Mouse (Mus musculus) hindbrain, embryonic 12.5 days (tissue): ENCODE data around the gene Khsrp. TPM values are rescaled to one million over a fixed set of nuclear protein-coding genes. Genes with fewer than 3 reads are reported as not detected.

Source experiments
- ATAC-seq: fragments of 200-750 bp; cut with Nextera tagmentation; 2 replicates; pipeline ENCODE4 v1.8.0; 2017; ENCODE audit warnings: moderate TSS enrichment; ENCODE audit not compliant: low FRiP score
- H3K27ac ChIP-seq: fragments of 300-500 bp; sonication (generic); 2 replicates; pipeline ENCODE4 v1.5.1; 2016; ENCODE audit warnings: mild to moderate bottlenecking
- H3K27me3 ChIP-seq: fragments of 300-500 bp; sonication (generic); 2 replicates; pipeline ENCODE4 v1.6.1; 2016; ENCODE audit warnings: mild to moderate bottlenecking
- H3K36me3 ChIP-seq: fragments of 300-500 bp; sonication (generic); 2 replicates; pipeline ENCODE4 v1.6.1; 2016; ENCODE audit warnings: mild to moderate bottlenecking
- H3K4me1 ChIP-seq: fragments of 300-500 bp; sonication (generic); 2 replicates; pipeline ENCODE4 v1.6.1; 2016
- H3K4me2 ChIP-seq: fragments of 300-500 bp; sonication (generic); replicated peaks from 2 replicates; pipeline ENCODE4 v1.6.1; 2016; ENCODE audit warnings: mild to moderate bottlenecking
- H3K4me3 ChIP-seq: fragments of 300-500 bp; sonication (generic); 2 replicates; pipeline ENCODE4 v1.5.1; 2016; ENCODE audit warnings: mild to moderate bottlenecking
- H3K9ac ChIP-seq: fragments of 300-500 bp; sonication (generic); 2 replicates; pipeline ENCODE4 v1.6.1; 2016; ENCODE audit warnings: mild to moderate bottlenecking, moderate library complexity
- H3K9me3 ChIP-seq: fragments of 300-500 bp; sonication (generic); replicated peaks from 2 replicates; pipeline ENCODE4 v1.6.1; 2016; ENCODE audit warnings: mild to moderate bottlenecking
- WGBS: fragments of 180-500 bp; shearing (Covaris S2); methylation state at CpG from one replicate; pipeline ENCODE4 v1.1.7; 2016; 5-methylcytosine and 5-hydroxymethylcytosine counted together
- polyA plus RNA-seq: library from polyadenylated mRNA; unstranded; fragments of >200 nt; fragmentation: Nextera tagmentation; extraction: Ambion mirVana; gene quantifications from 2 replicates; pipeline ENCODE4 v1.2.1, GENCODE M21; 2016

Khsrp gene
- polyA plus RNA-seq, 1 experiment from 2014 or later: 66.5 TPM

- H3K27me3 ChIP-seq: no peaks in the 10 kb centered on the region
- no peak overlapping the region for H3K9ac ChIP-seq
- no peak overlapping the region for H3K4me3 ChIP-seq
- H3K4me1 ChIP-seq: no peaks in the 10 kb centered on the region
- H3K27ac ChIP-seq: no peak overlapping the region
- peaks cover 62% of the 10 kb centered on the region for H3K36me3 ChIP-seq
- ATAC-seq: no peak
- H3K9me3 ChIP-seq: no peaks in the 10 kb centered on the region
- WGBS: 94% methylated on average over 5 of the region's 5 CpGs
- H3K4me2 ChIP-seq: no peak overlapping the region
Measured at GRCm38 (mm10) chr17:57020960-57021359, 10.4 kb downstream of the Khsrp start.

- Histone ChIP-seq H3K9me3 (no peaks in the 10 kb centered on the region), H3K27me3 (no peaks in the 10 kb centered on the region), H3K9ac (no peak overlapping the region), H3K4me1 (no peaks in the 10 kb centered on the region), H3K4me2 (no peak overlapping the region), H3K27ac (no peak overlapping the region), H3K4me3 (no peak overlapping the region), H3K36me3 (peaks cover 50% of the 10 kb centered on the region)
- no peak for ATAC-seq
- 82% methylated on average over 2 of the region's 2 CpGs for WGBS
Measured at GRCm38 (mm10) chr17:57019693-57020092, 11.6 kb downstream of the Khsrp start.

GRCm38 (mm10) chr17:57012245-57012795, 19.0 kb downstream of the Khsrp start:
- Histone ChIP-seq H3K4me2 (peak overlapping the region; percentile 81), H3K9me3 (no peaks in the 10 kb centered on the region), H3K9ac (peak overlapping the region; percentile 77; the same call in 1 of the 2 replicates), H3K27me3 (no peaks in the 10 kb centered on the region), H3K4me3 (peak overlapping the region; percentile 75), H3K4me1 (peaks cover 15% of the 10 kb centered on the region), H3K36me3 (peaks cover 15% of the 10 kb centered on the region), H3K27ac (peak overlapping the region; percentile 93)
- 72% methylated on average over 13 of the region's 13 CpGs for WGBS
- ATAC-seq: no peak

- H3K36me3 ChIP-seq: peaks cover 24% of the 10 kb centered on the region
- H3K9me3 ChIP-seq: no peaks in the 10 kb centered on the region
- H3K4me2 ChIP-seq: peak within 1 kb of the TSS; percentile 93
- under 1% methylated on average over 51 of the region's 51 CpGs for WGBS
- peak within 1 kb of the TSS; percentile 93 for H3K27ac ChIP-seq
- peaks cover 15% of the 10 kb centered on the region for H3K4me1 ChIP-seq
- peak within 1 kb of the TSS; percentile 75 for H3K4me3 ChIP-seq
- no peaks in the 10 kb centered on the region for H3K27me3 ChIP-seq
- peak within 1 kb of the TSS; percentile 80 for H3K9ac ChIP-seq
- ATAC-seq: peak; percentile 95
Measured at GRCm38 (mm10) chr17:57011236-57012141, 19.8 kb downstream of the Khsrp start, which contains the start of the genes Gtf2f1 and Gm17949. TSS of gene Gtf2f1 (minus strand) at chr17:57011288. TSS of gene Gm17949 (plus strand) at chr17:57011469.

GRCm38 (mm10) chr17:57010911-57011235, 20.4 kb downstream of the Khsrp start:
- peak; percentile 70 for ATAC-seq
- Histone ChIP-seq H3K36me3 (peaks cover 29% of the 10 kb centered on the region), H3K9me3 (no peaks in the 10 kb centered on the region), H3K4me2 (peak overlapping the region; percentile 93), H3K27ac (peak overlapping the region; percentile 77), H3K9ac (peak overlapping the region; percentile 80), H3K4me1 (peaks cover 15% of the 10 kb centered on the region), H3K4me3 (peak overlapping the region; percentile 75), H3K27me3 (no peaks in the 10 kb centered on the region)
- under 1% methylated on average over 19 of the region's 19 CpGs for WGBS

GRCm38 (mm10) chr17:57007137-57007905, 24.0 kb downstream of the Khsrp start:
- no peak overlapping the region for H3K4me3 ChIP-seq
- ATAC-seq: no peak
- no peak overlapping the region for H3K27ac ChIP-seq
- no peak overlapping the region for H3K4me2 ChIP-seq
- H3K4me1 ChIP-seq: peaks cover 14% of the 10 kb centered on the region
- no peaks in the 10 kb centered on the region for H3K9me3 ChIP-seq
- WGBS: 93% methylated on average over 13 of the region's 13 CpGs
- no peaks in the 10 kb centered on the region for H3K27me3 ChIP-seq
- H3K9ac ChIP-seq: no peak overlapping the region
- peaks cover 63% of the 10 kb centered on the region for H3K36me3 ChIP-seq

GRCm38 (mm10) chr17:57003994-57004393, 27.3 kb downstream of the Khsrp start:
- 91% methylated on average over 7 of the region's 7 CpGs for WGBS
- Histone ChIP-seq H3K36me3 (peaks cover 78% of the 10 kb centered on the region), H3K27me3 (no peaks in the 10 kb centered on the region), H3K4me1 (no peaks in the 10 kb centered on the region), H3K9ac (no peak overlapping the region), H3K9me3 (no peaks in the 10 kb centered on the region), H3K4me3 (no peak overlapping the region), H3K27ac (no peak overlapping the region), H3K4me2 (no peak overlapping the region)
- no peak for ATAC-seq

GRCm38 (mm10) chr17:57001228-57001627, 30.1 kb downstream of the Khsrp start:
- Histone ChIP-seq H3K9ac (no peak overlapping the region), H3K4me3 (no peak overlapping the region), H3K27me3 (no peaks in the 10 kb centered on the region), H3K9me3 (no peaks in the 10 kb centered on the region), H3K4me2 (no peak overlapping the region), H3K27ac (no peak overlapping the region), H3K4me1 (peaks cover 9% of the 10 kb centered on the region), H3K36me3 (peaks cover 66% of the 10 kb centered on the region)
- WGBS: 73% methylated on average over 8 of the region's 8 CpGs
- ATAC-seq: no peak

GRCm38 (mm10) chr17:56999968-57000609, 31.2 kb downstream of the Khsrp start, which contains the start of gene Pspn:
TSS of gene Pspn (minus strand) at chr17:57000018.
- no peak within 1 kb of the TSS for H3K27ac ChIP-seq
- no peak within 1 kb of the TSS for H3K9ac ChIP-seq
- peaks cover 66% of the 10 kb centered on the region for H3K36me3 ChIP-seq
- no peak for ATAC-seq
- 87% methylated on average over 9 of the region's 9 CpGs for WGBS
- H3K9me3 ChIP-seq: no peaks in the 10 kb centered on the region
- H3K4me3 ChIP-seq: no peak within 1 kb of the TSS
- peaks cover 9% of the 10 kb centered on the region for H3K4me1 ChIP-seq
- H3K4me2 ChIP-seq: no peak within 1 kb of the TSS
- H3K27me3 ChIP-seq: no peaks in the 10 kb centered on the region

GRCm38 (mm10) chr17:56999414-56999813, 31.9 kb downstream of the Khsrp start:
- Histone ChIP-seq H3K4me2 (no peak overlapping the region), H3K36me3 (peaks cover 67% of the 10 kb centered on the region)
- ATAC-seq: no peak

GRCm38 (mm10) chr17:56997029-56997667, 34.2 kb downstream of the Khsrp start, which contains the start of gene Alkbh7:
TSS of gene Alkbh7 (plus strand) at chr17:56997339.
- H3K36me3 ChIP-seq: peaks cover 67% of the 10 kb centered on the region
- peak within 1 kb of the TSS; percentile 65 for H3K9ac ChIP-seq
- WGBS: under 1% methylated on average over 38 of the region's 38 CpGs
- H3K4me1 ChIP-seq: peaks cover 9% of the 10 kb centered on the region
- ATAC-seq: peak; percentile 98
- H3K27ac ChIP-seq: peak within 1 kb of the TSS; percentile 79
- peak within 1 kb of the TSS; percentile 55 for H3K4me2 ChIP-seq
- H3K9me3 ChIP-seq: no peaks in the 10 kb centered on the region
- no peaks in the 10 kb centered on the region for H3K27me3 ChIP-seq
- peak within 1 kb of the TSS; percentile 63 for H3K4me3 ChIP-seq

More at GRCm38 (mm10) chr17:56999414-56999813, 31.9 kb downstream of the Khsrp start:
- H3K4me3 ChIP-seq: no peak overlapping the region
- H3K4me1 ChIP-seq: peaks cover 9% of the 10 kb centered on the region
- 95% methylated on average over 9 of the region's 9 CpGs for WGBS
- no peaks in the 10 kb centered on the region for H3K9me3 ChIP-seq
- H3K27ac ChIP-seq: no peak overlapping the region
- H3K27me3 ChIP-seq: no peaks in the 10 kb centered on the region
- no peak overlapping the region for H3K9ac ChIP-seq
